Mouse (Mus musculus): ENCODE data around the gene Samsn1. TPM values are rescaled to one million over a fixed set of nuclear protein-coding genes. Genes with fewer than 3 reads are reported as not detected.
"Not testable (repeated sequence)": the region's sequence is repeated elsewhere in the genome, so short reads cannot be mapped to it uniquely, and the experiment has no call there.

Gene Samsn1
- polyA plus RNA-seq, 1 experiment from 2014 or later: 1.2 TPM

GRCm38 (mm10) chr16:75843653-75844062, 178.4 kb downstream of the Samsn1 start:
- ATAC-seq (ENCODE audit: low FRiP score) (peak; percentile 24; the same call in 1 of the 2 replicates), DNase-seq (ENCODE audit: low spot score) (no peak)
- Histone ChIP-seq H3K36me3 (replicated peaks; ENCODE audit: control insufficient read depth, insufficient read depth) (no peaks in the 10 kb centered on the region), H3K9ac (no peak overlapping the region), H3K27me3 (ENCODE audit: control insufficient read depth, insufficient read depth, low read length) (no peaks in the 10 kb centered on the region), H3K4me1 (replicated peaks; ENCODE audit: control insufficient read depth, insufficient read depth, low read length) (no peaks in the 10 kb centered on the region), H3K4me2 (replicated peaks) (no peak overlapping the region), H3K4me3 (replicated peaks; ENCODE audit: low read length) (no peak overlapping the region), H3K27ac (no peak overlapping the region), H3K9me3 (ENCODE audit: control insufficient read depth, low read length) (no peaks in the 10 kb centered on the region)
- WGBS: 58% methylated on average over 7 of the region's 7 CpGs

DNA sequence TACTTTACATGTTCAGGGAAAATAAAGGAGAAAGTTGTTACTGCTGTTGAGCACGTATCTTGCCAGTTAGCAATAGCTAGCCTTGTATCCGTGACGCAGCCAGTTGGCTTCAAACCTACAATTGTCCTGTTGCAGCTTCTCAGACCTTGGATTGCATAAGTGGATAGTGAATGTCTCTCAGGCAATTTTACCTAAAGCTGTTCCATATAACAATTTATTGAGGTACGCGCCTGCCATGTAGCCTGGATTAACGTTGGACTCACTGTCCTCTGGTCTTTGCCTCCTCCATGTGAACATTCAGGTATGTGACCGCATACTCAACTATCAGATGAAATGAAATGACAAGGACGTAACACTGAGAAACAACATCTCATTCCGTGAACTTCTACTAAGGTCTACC, 179.1 kb downstream of the Samsn1 start:
- no peak overlapping the region for H3K27ac ChIP-seq
- 95% methylated on average over 9 of the region's 9 CpGs for WGBS
- no peaks in the 10 kb centered on the region for H3K36me3 ChIP-seq (replicated peaks; ENCODE audit: control insufficient read depth, insufficient read depth)
- H3K4me2 ChIP-seq (replicated peaks): no peak overlapping the region
- H3K27me3 ChIP-seq (ENCODE audit: control insufficient read depth, insufficient read depth, low read length): no peaks in the 10 kb centered on the region
- H3K4me3 ChIP-seq (replicated peaks; ENCODE audit: low read length): no peak overlapping the region
- H3K9me3 ChIP-seq (ENCODE audit: control insufficient read depth, low read length): no peaks in the 10 kb centered on the region
- H3K4me1 ChIP-seq (replicated peaks; ENCODE audit: control insufficient read depth, insufficient read depth, low read length): no peaks in the 10 kb centered on the region
- DNase-seq (ENCODE audit: low spot score): no peak
- ATAC-seq (ENCODE audit: low FRiP score): no peak
- no peak overlapping the region for H3K9ac ChIP-seq

DNA sequence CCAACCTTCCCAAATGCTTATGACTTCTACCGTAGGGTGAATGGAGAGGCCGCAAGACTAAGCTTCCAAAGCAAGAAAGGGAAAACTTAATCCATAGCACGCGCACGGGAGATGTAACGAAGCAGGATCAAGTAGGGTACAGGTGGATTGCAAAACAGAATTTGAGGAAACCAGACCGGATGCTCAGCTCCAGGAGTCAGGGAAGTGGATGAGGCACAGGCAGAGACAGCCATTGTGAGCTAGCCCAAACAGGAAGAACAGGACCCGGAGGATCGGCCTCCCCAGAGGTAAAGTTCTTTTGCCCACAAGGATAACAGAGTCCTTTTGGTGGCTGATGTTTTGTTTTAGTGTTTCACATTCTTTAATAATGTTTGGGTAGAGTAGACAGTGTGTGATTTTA, 179.5 kb downstream of the Samsn1 start:
- Histone ChIP-seq H3K4me1 (replicated peaks; ENCODE audit: control insufficient read depth, insufficient read depth, low read length) (no peaks in the 10 kb centered on the region), H3K4me2 (replicated peaks) (no peak overlapping the region), H3K9me3 (ENCODE audit: control insufficient read depth, low read length) (no peaks in the 10 kb centered on the region), H3K9ac (no peak overlapping the region), H3K4me3 (replicated peaks; ENCODE audit: low read length) (no peak overlapping the region), H3K27me3 (ENCODE audit: control insufficient read depth, insufficient read depth, low read length) (no peaks in the 10 kb centered on the region), H3K36me3 (replicated peaks; ENCODE audit: control insufficient read depth, insufficient read depth) (no peaks in the 10 kb centered on the region), H3K27ac (no peak overlapping the region)
- DNase-seq (ENCODE audit: low spot score) (no peak), ATAC-seq (ENCODE audit: low FRiP score) (no peak)
- WGBS: 92% methylated on average over 9 of the region's 9 CpGs

GRCm38 (mm10) chr16:75837728-75838451, 184.2 kb downstream of the Samsn1 start:
- Histone ChIP-seq H3K4me1 (replicated peaks; ENCODE audit: control insufficient read depth, insufficient read depth, low read length) (no peaks in the 10 kb centered on the region), H3K36me3 (replicated peaks; ENCODE audit: control insufficient read depth, insufficient read depth) (no peaks in the 10 kb centered on the region), H3K9ac (no peak overlapping the region), H3K4me2 (replicated peaks) (no peak overlapping the region), H3K27ac (no peak overlapping the region), H3K4me3 (replicated peaks; ENCODE audit: low read length) (no peak overlapping the region), H3K27me3 (ENCODE audit: control insufficient read depth, insufficient read depth, low read length) (no peaks in the 10 kb centered on the region), H3K9me3 (ENCODE audit: control insufficient read depth, low read length) (no peaks in the 10 kb centered on the region)
- DNase-seq (ENCODE audit: low spot score) (no peak), ATAC-seq (ENCODE audit: low FRiP score) (no peak)
- WGBS: 94% methylated on average over 5 of the region's 5 CpGs

- ATAC-seq (ENCODE audit: low FRiP score) (no peak), DNase-seq (ENCODE audit: low spot score) (no peak)
- Histone ChIP-seq H3K9me3 (ENCODE audit: control insufficient read depth, low read length) (no peaks in the 10 kb centered on the region), H3K27ac (no peak overlapping the region), H3K36me3 (replicated peaks; ENCODE audit: control insufficient read depth, insufficient read depth) (no peaks in the 10 kb centered on the region), H3K4me1 (replicated peaks; ENCODE audit: control insufficient read depth, insufficient read depth, low read length) (no peaks in the 10 kb centered on the region), H3K4me2 (replicated peaks) (no peak overlapping the region), H3K9ac (no peak overlapping the region), H3K27me3 (ENCODE audit: control insufficient read depth, insufficient read depth, low read length) (no peaks in the 10 kb centered on the region), H3K4me3 (replicated peaks; ENCODE audit: low read length) (no peak overlapping the region)
- WGBS: 84% methylated on average over 4 of the region's 4 CpGs
Observed at GRCm38 (mm10) chr16:75831390-75831789, 190.7 kb downstream of the Samsn1 start.

GRCm38 (mm10) chr16:75826949-75827348, 195.1 kb downstream of the Samsn1 start:
- not testable (repeated sequence) for H3K9me3 ChIP-seq (ENCODE audit: control insufficient read depth, low read length); H3K27ac ChIP-seq; H3K9ac ChIP-seq; ATAC-seq (ENCODE audit: low FRiP score); H3K4me1 ChIP-seq (replicated peaks; ENCODE audit: control insufficient read depth, insufficient read depth, low read length); H3K27me3 ChIP-seq (ENCODE audit: control insufficient read depth, insufficient read depth, low read length); H3K36me3 ChIP-seq (replicated peaks; ENCODE audit: control insufficient read depth, insufficient read depth); H3K4me3 ChIP-seq (replicated peaks; ENCODE audit: low read length); H3K4me2 ChIP-seq (replicated peaks); DNase-seq (ENCODE audit: low spot score)

GRCm38 (mm10) chr16:75826498-75826897, 195.6 kb downstream of the Samsn1 start:
- ATAC-seq (ENCODE audit: low FRiP score): no peak
- Histone ChIP-seq H3K4me3 (replicated peaks; ENCODE audit: low read length) (no peak overlapping the region), H3K4me2 (replicated peaks) (no peak overlapping the region), H3K36me3 (replicated peaks; ENCODE audit: control insufficient read depth, insufficient read depth) (no peaks in the 10 kb centered on the region), H3K27me3 (ENCODE audit: control insufficient read depth, insufficient read depth, low read length) (no peaks in the 10 kb centered on the region), H3K27ac (no peak overlapping the region), H3K9me3 (ENCODE audit: control insufficient read depth, low read length) (no peaks in the 10 kb centered on the region), H3K9ac (no peak overlapping the region), H3K4me1 (replicated peaks; ENCODE audit: control insufficient read depth, insufficient read depth, low read length) (no peaks in the 10 kb centered on the region)
- no peak for DNase-seq (ENCODE audit: low spot score)

DNA sequence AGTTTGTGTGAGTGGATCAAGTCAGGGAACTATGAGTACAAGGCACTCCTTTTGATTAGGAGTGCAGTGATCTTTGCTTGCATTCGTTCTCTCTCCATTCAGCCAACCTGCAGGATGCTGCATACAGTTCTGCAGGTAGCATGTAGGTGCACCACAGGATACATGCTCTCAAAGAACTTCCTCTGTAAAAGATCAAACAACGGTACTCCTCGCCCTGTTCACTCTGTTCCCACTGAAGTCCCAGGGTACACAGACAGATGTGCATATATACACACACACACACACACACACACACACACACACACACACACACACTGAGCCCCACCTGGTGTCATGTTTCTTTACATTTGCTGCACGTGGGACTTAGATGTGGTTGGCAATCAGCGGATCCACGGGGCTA, 198.9 kb downstream of the Samsn1 start:
- Histone ChIP-seq H3K4me1 (replicated peaks; ENCODE audit: control insufficient read depth, insufficient read depth, low read length) (no peaks in the 10 kb centered on the region), H3K4me2 (replicated peaks) (no peak overlapping the region), H3K9ac (no peak overlapping the region), H3K9me3 (ENCODE audit: control insufficient read depth, low read length) (no peaks in the 10 kb centered on the region), H3K27me3 (ENCODE audit: control insufficient read depth, insufficient read depth, low read length) (no peaks in the 10 kb centered on the region), H3K36me3 (replicated peaks; ENCODE audit: control insufficient read depth, insufficient read depth) (no peaks in the 10 kb centered on the region), H3K27ac (no peak overlapping the region), H3K4me3 (replicated peaks; ENCODE audit: low read length) (no peak overlapping the region)
- WGBS: 78% methylated on average over 6 of the region's 6 CpGs
- DNase-seq (ENCODE audit: low spot score): no peak
- ATAC-seq (ENCODE audit: low FRiP score): no peak

GRCm38 (mm10) chr16:75820963-75821362, 201.1 kb downstream of the Samsn1 start:
- 37% methylated on average over 3 of the region's 3 CpGs for WGBS
- DNase-seq (ENCODE audit: low spot score): no peak
- Histone ChIP-seq H3K4me2 (replicated peaks) (no peak overlapping the region), H3K36me3 (replicated peaks; ENCODE audit: control insufficient read depth, insufficient read depth) (no peaks in the 10 kb centered on the region), H3K27me3 (ENCODE audit: control insufficient read depth, insufficient read depth, low read length) (no peaks in the 10 kb centered on the region), H3K4me1 (replicated peaks; ENCODE audit: control insufficient read depth, insufficient read depth, low read length) (no peaks in the 10 kb centered on the region), H3K9me3 (ENCODE audit: control insufficient read depth, low read length) (no peaks in the 10 kb centered on the region), H3K9ac (no peak overlapping the region), H3K27ac (no peak overlapping the region), H3K4me3 (replicated peaks; ENCODE audit: low read length) (no peak overlapping the region)
- ATAC-seq (ENCODE audit: low FRiP score): no peak
